Mouse (Mus musculus) stomach, postnatal 0 days (tissue): ENCODE data around the gene Cobl.

ENCODE experiments used
- CTCF ChIP-seq: IDR thresholded peaks from 2 replicates; pipeline ENCODE4 v1.5.1; 2016; ENCODE audit warnings: antibody characterized with exemption, low read depth, mild to moderate bottlenecking, moderate library complexity
- EP300 ChIP-seq: optimal IDR thresholded peaks from 2 replicates; pipeline ENCODE3; 2016; ENCODE audit warnings: antibody characterized with exemption

GRCm38 (mm10) chr11:12195390-12195789, 269.4 kb downstream of the Cobl start:
- no peak for TF ChIP-seq CTCF
- TF ChIP-seq EP300 = no peak
